Mouse (Mus musculus) hindbrain, embryonic 12.5 days (tissue): ENCODE measurements around the gene Tagap. TPM values are rescaled to one million over a fixed set of nuclear protein-coding genes. Genes with fewer than 3 reads are reported as not detected.
A peak's percentile ranks its signal among the peaks of the same experiment; 100 is the strongest.
"Not testable (repeated sequence)": the region's sequence is repeated elsewhere in the genome, so short reads cannot be mapped to it uniquely, and the experiment has no call there.

Source experiments
- ATAC-seq: fragments of 200-750 bp; cut with Nextera tagmentation; 2 replicates; pipeline ENCODE4 v1.8.0; 2017; ENCODE audit warnings: moderate TSS enrichment; ENCODE audit not compliant: low FRiP score
- H3K27ac ChIP-seq: fragments of 300-500 bp; sonication (generic); 2 replicates; pipeline ENCODE4 v1.5.1; 2016; ENCODE audit warnings: mild to moderate bottlenecking
- H3K27me3 ChIP-seq: fragments of 300-500 bp; sonication (generic); 2 replicates; pipeline ENCODE4 v1.6.1; 2016; ENCODE audit warnings: mild to moderate bottlenecking
- H3K36me3 ChIP-seq: fragments of 300-500 bp; sonication (generic); 2 replicates; pipeline ENCODE4 v1.6.1; 2016; ENCODE audit warnings: mild to moderate bottlenecking
- H3K4me1 ChIP-seq: fragments of 300-500 bp; sonication (generic); 2 replicates; pipeline ENCODE4 v1.6.1; 2016
- H3K4me2 ChIP-seq: fragments of 300-500 bp; sonication (generic); replicated peaks from 2 replicates; pipeline ENCODE4 v1.6.1; 2016; ENCODE audit warnings: mild to moderate bottlenecking
- H3K4me3 ChIP-seq: fragments of 300-500 bp; sonication (generic); 2 replicates; pipeline ENCODE4 v1.5.1; 2016; ENCODE audit warnings: mild to moderate bottlenecking
- H3K9ac ChIP-seq: fragments of 300-500 bp; sonication (generic); 2 replicates; pipeline ENCODE4 v1.6.1; 2016; ENCODE audit warnings: mild to moderate bottlenecking, moderate library complexity
- H3K9me3 ChIP-seq: fragments of 300-500 bp; sonication (generic); replicated peaks from 2 replicates; pipeline ENCODE4 v1.6.1; 2016; ENCODE audit warnings: mild to moderate bottlenecking
- WGBS: fragments of 180-500 bp; shearing (Covaris S2); methylation state at CpG from one replicate; pipeline ENCODE4 v1.1.7; 2016; 5-methylcytosine and 5-hydroxymethylcytosine counted together
- polyA plus RNA-seq: library from polyadenylated mRNA; unstranded; fragments of >200 nt; fragmentation: Nextera tagmentation; extraction: Ambion mirVana; gene quantifications from 2 replicates; pipeline ENCODE4 v1.2.1, GENCODE M21; 2016

Tagap gene
- polyA plus RNA-seq, 1 experiment from 2014 or later = 0.63 TPM

GRCm38 (mm10) chr17:7946053-7946627 is 20.3 kb downstream of the Tagap start:
- ATAC-seq = peak; percentile 65
- Histone ChIP-seq H3K9ac (peak overlapping the region; percentile 74), H3K4me2 (peak overlapping the region; percentile 57), H3K4me3 (peak overlapping the region; percentile 55), H3K27ac (0 out of 2 replicates have a peak overlapping the region, but pooled peaks have one; percentile 30)
- not testable (repeated sequence) for H3K4me1 ChIP-seq, H3K9me3 ChIP-seq, H3K36me3 ChIP-seq, H3K27me3 ChIP-seq
- WGBS = under 1% methylated on average over 15 of the region's 27 CpGs

DNA sequence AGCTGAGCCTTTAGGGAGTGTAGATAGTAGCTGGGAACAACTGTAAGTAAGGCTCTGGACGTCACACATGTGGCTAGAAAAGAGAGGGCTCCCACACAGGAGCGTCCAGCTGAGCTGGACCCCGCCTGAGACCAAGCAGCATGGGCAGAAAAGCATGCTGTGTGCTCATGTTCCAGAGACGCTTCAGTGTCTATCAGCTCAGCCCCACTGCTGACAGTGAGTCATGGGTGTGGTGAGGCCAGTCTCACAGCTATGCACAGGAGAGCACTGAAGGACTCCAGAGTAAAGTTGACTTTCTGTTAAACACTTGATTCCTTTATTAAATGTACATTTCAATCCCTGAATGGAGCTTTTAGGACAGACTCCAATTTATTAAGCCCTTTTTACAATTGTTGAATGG is 25.5 kb downstream of the Tagap start:
- not testable (repeated sequence) for H3K36me3 ChIP-seq, H3K4me2 ChIP-seq, H3K27me3 ChIP-seq, H3K27ac ChIP-seq, H3K9ac ChIP-seq, H3K9me3 ChIP-seq, ATAC-seq, H3K4me3 ChIP-seq, H3K4me1 ChIP-seq
- no CpG with 5 or more reads among the region's 4 CpGs for WGBS

GRCm38 (mm10) chr17:7957242-7957641 is 31.4 kb downstream of the Tagap start:
- WGBS = 95% methylated on average over 9 of the region's 9 CpGs
- H3K27me3 ChIP-seq, H3K4me1 ChIP-seq, H3K27ac ChIP-seq, H3K36me3 ChIP-seq, H3K4me3 ChIP-seq, H3K9me3 ChIP-seq, ATAC-seq, H3K9ac ChIP-seq, H3K4me2 ChIP-seq: not testable (repeated sequence)

- not testable (repeated sequence) for H3K9me3 ChIP-seq, H3K9ac ChIP-seq, ATAC-seq, H3K4me2 ChIP-seq, H3K36me3 ChIP-seq, H3K4me1 ChIP-seq, H3K4me3 ChIP-seq, H3K27ac ChIP-seq, H3K27me3 ChIP-seq
- 89% methylated on average over 4 of the region's 4 CpGs for WGBS
Observed at GRCm38 (mm10) chr17:7963333-7963732, 37.5 kb downstream of the Tagap start.

- 87% methylated on average over 2 of the region's 2 CpGs for WGBS
- H3K4me2 ChIP-seq, H3K9me3 ChIP-seq, H3K4me1 ChIP-seq, H3K4me3 ChIP-seq, H3K27ac ChIP-seq, H3K36me3 ChIP-seq, H3K27me3 ChIP-seq, H3K9ac ChIP-seq, ATAC-seq: not testable (repeated sequence)
Observed at GRCm38 (mm10) chr17:7964398-7964797, 38.6 kb downstream of the Tagap start.

- H3K36me3 ChIP-seq, H3K4me3 ChIP-seq, H3K4me2 ChIP-seq, ATAC-seq, H3K4me1 ChIP-seq, H3K27me3 ChIP-seq, H3K9ac ChIP-seq, H3K27ac ChIP-seq, H3K9me3 ChIP-seq: not testable (repeated sequence)
- 90% methylated on average over 3 of the region's 5 CpGs for WGBS
Observed at GRCm38 (mm10) chr17:7968490-7968889, 42.7 kb downstream of the Tagap start.

GRCm38 (mm10) chr17:7969782-7970181 is 44.0 kb downstream of the Tagap start:
- H3K4me2 ChIP-seq, H3K36me3 ChIP-seq, ATAC-seq, H3K9ac ChIP-seq, H3K9me3 ChIP-seq, H3K4me1 ChIP-seq, H3K4me3 ChIP-seq, H3K27ac ChIP-seq, H3K27me3 ChIP-seq: not testable (repeated sequence)
- WGBS = 79% methylated on average over 2 of the region's 6 CpGs

DNA sequence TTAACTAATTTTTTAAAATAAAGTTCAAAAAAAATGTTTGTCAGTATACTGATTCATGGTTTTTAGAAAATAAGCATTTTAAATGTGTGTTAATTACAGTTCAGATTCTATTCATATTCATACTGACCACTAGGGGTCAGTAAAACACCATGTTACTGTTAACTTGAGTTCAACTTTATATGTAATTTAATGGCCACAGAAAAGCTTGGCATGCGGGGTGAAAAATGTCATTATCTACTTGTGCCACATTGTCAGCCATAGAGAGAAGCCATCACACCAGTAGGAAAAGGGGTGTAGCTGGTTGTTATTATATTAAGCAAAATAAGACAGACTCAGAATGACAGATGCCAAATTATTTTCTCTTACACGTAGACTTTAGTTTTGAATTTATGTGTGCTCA is 57.7 kb downstream of the Tagap start:
- 88% methylated on average over 1 of the region's 2 CpGs for WGBS
- H3K9me3 ChIP-seq, ATAC-seq: not testable (repeated sequence)

More for the DNA sequence above, 57.7 kb downstream of the Tagap start:
- not testable (repeated sequence) for H3K27ac ChIP-seq, H3K4me3 ChIP-seq, H3K4me1 ChIP-seq, H3K4me2 ChIP-seq, H3K36me3 ChIP-seq, H3K9ac ChIP-seq, H3K27me3 ChIP-seq

Other genes with a start within 250 kb of the Tagap start
- 5.3 and 6.1 TPM in 2 replicates for gene Fndc1, start 98.7 kb upstream of the Tagap start, polyA plus RNA-seq
- 63.8 and 77.0 TPM in 2 replicates for gene Rsph3a, start 19.6 kb downstream of the Tagap start, polyA plus RNA-seq
- 0.18 TPM in 1 of 2 replicates, not detected in the other for gene Gm49673, start 221.8 kb downstream of the Tagap start, polyA plus RNA-seq
- gene Rnaset2a, start 222.1 kb downstream of the Tagap start, polyA plus RNA-seq = 16.5 and 21.6 TPM in 2 replicates
- 34.6 TPM in 2 replicates for gene Fgfr1op, start 239.5 kb downstream of the Tagap start, polyA plus RNA-seq